Mouse (Mus musculus) lung, embryonic 14.5 days (tissue): ENCODE measurements around the gene Pfn5. TPM values are rescaled to one million over a fixed set of nuclear protein-coding genes. Genes with fewer than 3 reads are reported as not detected.
A peak's percentile ranks its signal among the peaks of the same experiment; 100 is the strongest.
"Not testable (repeated sequence)": the region's sequence is repeated elsewhere in the genome, so short reads cannot be mapped to it uniquely, and the experiment has no call there.

ENCODE experiments used
- ATAC-seq: fragments of 200-750 bp; cut with Nextera tagmentation; 2 replicates; pipeline ENCODE4 v1.8.0; 2017; ENCODE audit warnings: mild to moderate bottlenecking, moderate TSS enrichment, moderate library complexity; ENCODE audit not compliant: insufficient read depth
- DNase-seq: peaks from one replicate; pipeline ENCODE4 v3.0.0-alpha.2; 2015
- H3K27ac ChIP-seq: fragments of 300-500 bp; sonication (generic); 2 replicates; pipeline ENCODE4 v1.5.1; 2014; ENCODE audit warnings: low read depth, mild to moderate bottlenecking, moderate library complexity
- H3K27me3 ChIP-seq: fragments of 300-500 bp; sonication (generic); 2 replicates; pipeline ENCODE4 v1.6.1; 2014; ENCODE audit warnings: low read length, control low read depth; ENCODE audit not compliant: insufficient read depth
- H3K36me3 ChIP-seq: fragments of 300-500 bp; sonication (generic); 2 replicates; pipeline ENCODE4 v1.6.1; 2014; ENCODE audit warnings: control low read depth; ENCODE audit not compliant: insufficient read depth
- H3K4me1 ChIP-seq: fragments of 300-500 bp; sonication (generic); 2 replicates; pipeline ENCODE4 v1.6.1; 2014; ENCODE audit warnings: antibody characterized with exemption, control low read depth; ENCODE audit not compliant: insufficient read depth
- H3K4me2 ChIP-seq: fragments of 300-500 bp; sonication (generic); 2 replicates; pipeline ENCODE4 v1.6.1; 2014; ENCODE audit warnings: mild to moderate bottlenecking
- H3K4me3 ChIP-seq: fragments of 300-500 bp; sonication (generic); 2 replicates; pipeline ENCODE4 v1.5.1; 2014; ENCODE audit warnings: low read depth, low read length
- H3K9ac ChIP-seq: fragments of 300-500 bp; sonication (generic); 2 replicates; pipeline ENCODE4 v1.6.1; 2014
- H3K9me3 ChIP-seq: fragments of 300-500 bp; sonication (generic); 2 replicates; pipeline ENCODE4 v1.6.1; 2016; ENCODE audit warnings: low read depth, low read length, control low read depth
- CTCF ChIP-seq: IDR thresholded peaks from 2 replicates; pipeline ENCODE4 v1.5.1; 2016; ENCODE audit warnings: antibody characterized with exemption, low read depth
- WGBS: fragments of 180-500 bp; shearing (Covaris S2); extraction: QIAGEN DNeasy Blood & Tissue Kit; methylation state at CpG from one replicate; pipeline ENCODE4 v1.1.7; 2014; 5-methylcytosine and 5-hydroxymethylcytosine counted together
- polyA plus RNA-seq: library from polyadenylated mRNA; unstranded; fragments of >200 nt; fragmentation: Nextera tagmentation; extraction: Ambion mirVana; gene quantifications from 2 replicates; pipeline ENCODE4 v1.2.1, GENCODE M21; 2014

Gene Pfn5
- not detected in 2 replicates for polyA plus RNA-seq

DNA sequence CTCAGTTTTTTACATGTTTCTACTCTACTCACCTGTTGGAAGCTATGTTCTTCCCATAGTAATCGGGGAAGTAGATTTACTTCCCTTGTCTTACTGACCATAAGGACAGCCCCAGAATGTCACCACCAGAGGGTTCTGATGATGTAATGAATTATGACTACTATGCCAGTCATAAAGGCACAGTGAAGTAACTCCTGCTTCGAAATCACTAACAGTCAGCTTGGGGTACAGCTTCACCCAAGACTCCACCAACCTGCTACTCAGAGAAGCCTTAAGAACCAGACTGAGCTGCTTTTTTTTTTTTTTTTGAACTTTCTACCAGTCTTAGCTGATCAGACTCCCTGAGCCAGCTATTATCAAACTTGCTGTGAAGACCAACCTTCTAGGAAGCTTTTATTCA lies at the start of gene Pfn5, which contains the start of gene Asb12:
Gene Pfn5, plus strand, starts transcription at position 218 of the 400 bp plus-strand sequence.
Gene Asb12, minus strand, starts transcription at position 101 of the 400 bp plus-strand sequence.
- Histone ChIP-seq H3K27me3 (no peaks in the 10 kb centered on the region), H3K9me3 (no peaks in the 10 kb centered on the region), H3K27ac (no peak within 1 kb of the TSS), H3K36me3 (no peaks in the 10 kb centered on the region), H3K9ac (no peak within 1 kb of the TSS), H3K4me2 (no peak within 1 kb of the TSS), H3K4me3 (no peak within 1 kb of the TSS), H3K4me1 (no peaks in the 10 kb centered on the region)
- DNase-seq: no peak
- no peak for ATAC-seq
- WGBS: 87% methylated on average over 2 of the region's 2 CpGs
- no peak for TF ChIP-seq CTCF

DNA sequence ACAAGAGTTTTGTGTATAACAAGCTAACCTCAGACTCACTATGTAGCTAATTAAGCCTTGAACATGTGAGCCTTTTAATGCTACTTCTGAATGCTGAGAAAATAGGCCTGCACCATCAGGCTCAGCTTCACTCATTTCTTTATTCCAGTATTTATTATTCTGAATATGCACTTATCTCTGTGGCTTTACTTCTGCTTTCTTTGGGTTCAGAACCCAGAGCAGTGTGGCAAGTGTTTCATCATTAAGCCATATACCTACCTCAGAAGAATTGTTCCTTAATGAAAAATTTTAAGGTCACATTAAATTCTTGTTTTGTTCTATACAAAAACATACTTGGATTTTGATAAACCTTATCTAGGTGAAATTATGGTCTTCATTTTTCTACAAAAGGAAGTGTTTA lies 34.0 kb upstream of the Pfn5 start:
- no peak for TF ChIP-seq CTCF
- Histone ChIP-seq H3K27me3 (no peaks in the 10 kb centered on the region), H3K4me3 (no peak overlapping the region)

GRCm38 (mm10) chrX:95525166-95525565 lies 32.7 kb upstream of the Pfn5 start:
- Histone ChIP-seq H3K4me3 (no peak overlapping the region), H3K36me3 (no peaks in the 10 kb centered on the region), H3K9me3 (no peaks in the 10 kb centered on the region), H3K27ac (no peak overlapping the region), H3K9ac (no peak overlapping the region), H3K27me3 (no peaks in the 10 kb centered on the region), H3K4me1 (no peaks in the 10 kb centered on the region), H3K4me2 (no peak overlapping the region)
- no peak for TF ChIP-seq CTCF
- no peak for DNase-seq
- 66% methylated on average over 2 of the region's 2 CpGs for WGBS
- no peak for ATAC-seq

More for the DNA sequence above, 34.0 kb upstream of the Pfn5 start:
- ATAC-seq (no peak), DNase-seq (no peak)
- H3K27ac ChIP-seq: no peak overlapping the region
- no peaks in the 10 kb centered on the region for H3K36me3 ChIP-seq
- no peaks in the 10 kb centered on the region for H3K9me3 ChIP-seq
- H3K4me2 ChIP-seq: no peak overlapping the region
- no peak overlapping the region for H3K9ac ChIP-seq
- no peaks in the 10 kb centered on the region for H3K4me1 ChIP-seq

GRCm38 (mm10) chrX:95535493-95535892 lies 22.4 kb upstream of the Pfn5 start:
- ATAC-seq, DNase-seq: not testable (repeated sequence)
- 83% methylated on average over 2 of the region's 2 CpGs for WGBS

GRCm38 (mm10) chrX:95554321-95554720 lies 3.6 kb upstream of the Pfn5 start:
- ATAC-seq: peak; percentile 85
- no peak overlapping the region for H3K4me2 ChIP-seq
- H3K4me1 ChIP-seq: no peaks in the 10 kb centered on the region
- 59% methylated on average over 4 of the region's 4 CpGs for WGBS
- no peak overlapping the region for H3K27ac ChIP-seq
- H3K27me3 ChIP-seq: no peaks in the 10 kb centered on the region
- no peak for TF ChIP-seq CTCF
- H3K36me3 ChIP-seq: no peaks in the 10 kb centered on the region
- no peak overlapping the region for H3K9ac ChIP-seq
- peak; percentile 15 for DNase-seq
- no peak overlapping the region for H3K4me3 ChIP-seq
- no peaks in the 10 kb centered on the region for H3K9me3 ChIP-seq

More at GRCm38 (mm10) chrX:95535493-95535892, 22.4 kb upstream of the Pfn5 start:
- not testable (repeated sequence) for H3K9me3 ChIP-seq, H3K27ac ChIP-seq, H3K4me1 ChIP-seq, H3K36me3 ChIP-seq, H3K4me3 ChIP-seq, H3K27me3 ChIP-seq, H3K4me2 ChIP-seq, H3K9ac ChIP-seq

DNA sequence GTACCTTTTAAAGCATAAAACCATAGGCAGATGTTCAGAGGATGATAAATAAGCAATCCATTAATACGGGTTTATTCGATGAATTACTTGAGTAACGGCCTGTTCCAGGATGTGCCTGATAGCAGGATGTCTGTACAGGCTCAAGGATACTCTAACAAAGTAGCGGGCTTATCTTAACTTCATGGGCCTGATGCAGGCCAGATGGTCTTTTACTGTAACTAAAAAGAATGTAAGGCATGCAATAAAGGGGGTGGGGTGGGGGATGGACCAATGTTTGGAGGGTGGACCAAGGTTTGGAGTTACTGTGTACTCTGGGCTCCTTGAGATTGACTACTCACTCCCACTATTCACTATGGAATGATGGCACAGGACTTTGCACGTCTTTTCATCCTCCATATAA lies 42.7 kb downstream of the Pfn5 start:
- no peak for TF ChIP-seq CTCF
- 41% methylated on average over 5 of the region's 5 CpGs for WGBS
- no peak overlapping the region for H3K4me2 ChIP-seq
- peak; percentile 4 for DNase-seq
- H3K4me3 ChIP-seq: no peak overlapping the region
- no peaks in the 10 kb centered on the region for H3K27me3 ChIP-seq
- H3K9me3 ChIP-seq: no peaks in the 10 kb centered on the region
- no peak overlapping the region for H3K9ac ChIP-seq
- peak; percentile 62; the same call in 1 of the 2 replicates for ATAC-seq
- H3K36me3 ChIP-seq: no peaks in the 10 kb centered on the region
- H3K27ac ChIP-seq: no peak overlapping the region
- no peaks in the 10 kb centered on the region for H3K4me1 ChIP-seq

Other genes starting within 250 kb of the Pfn5 start
- gene Amer1, start 113.2 kb upstream of the Pfn5 start, polyA plus RNA-seq: 11.0 and 11.5 TPM in 2 replicates
- gene Asb12, start 117 bp upstream of the Pfn5 start, polyA plus RNA-seq: not detected in 2 replicates
- gene Zc4h2, start 100.4 kb downstream of the Pfn5 start, polyA plus RNA-seq: 17.4 and 20.2 TPM in 2 replicates
- 2.3 and 3.5 TPM in 2 replicates for gene Zc3h12b, start 153.6 kb downstream of the Pfn5 start, polyA plus RNA-seq